Mouse (Mus musculus): ENCODE data around the gene Hnrnpa2b1.

- TF ChIP-seq CTCF (IDR thresholded peaks at IDR 0.05; ENCODE audit: borderline replicate concordance, control insufficient read depth, extremely low read depth, insufficient read depth, low read length, poor library complexity) (no peak), POLR2A (IDR thresholded peaks at IDR 0.05; ENCODE audit: control insufficient read depth, extremely low read depth, insufficient read depth, low read length, poor library complexity) (no peak)
Observed at GRCm38 (mm10) chr6:51423466-51424122, 46.1 kb downstream of the Hnrnpa2b1 start.

All from thymus, adult 2 months (tissue).